Mouse (Mus musculus) kidney, postnatal 14 days (tissue): ENCODE data around the gene Pde4c.
A peak's percentile ranks its signal among the peaks of the same experiment; 100 is the strongest.

Experiments used
- DNase-seq: peaks from one replicate; pipeline ENCODE4 v3.0.0; 2022; ENCODE audit warnings: mixed read lengths

The Pde4c gene

GRCm38 (mm10) chr8:70723486-70724210 lies at the start of gene Pde4c:
Gene Pde4c, plus strand, starts transcription at chr8:70723720.
- peak; percentile 94 for DNase-seq

DNA sequence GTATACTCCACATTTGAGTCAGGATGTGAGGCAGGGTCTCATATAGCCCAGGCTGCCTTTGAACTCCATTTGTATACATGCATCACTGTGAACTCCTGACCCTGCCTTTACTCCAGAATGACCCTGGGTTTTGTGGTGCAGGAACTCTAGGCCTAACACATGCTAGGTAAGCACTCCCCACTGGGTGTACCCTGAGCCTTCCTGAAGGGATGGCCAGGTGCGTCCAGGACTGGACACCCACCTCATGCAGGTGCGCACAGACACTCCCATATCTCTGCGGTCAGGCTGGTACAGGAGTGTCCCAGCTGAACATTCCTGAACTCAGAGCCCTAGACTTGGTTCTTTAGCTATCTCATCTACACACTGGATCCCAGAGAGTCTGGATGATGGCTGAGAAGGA lies 49.4 kb upstream of the Pde4c start:
- DNase-seq: peak; percentile 12

DNA sequence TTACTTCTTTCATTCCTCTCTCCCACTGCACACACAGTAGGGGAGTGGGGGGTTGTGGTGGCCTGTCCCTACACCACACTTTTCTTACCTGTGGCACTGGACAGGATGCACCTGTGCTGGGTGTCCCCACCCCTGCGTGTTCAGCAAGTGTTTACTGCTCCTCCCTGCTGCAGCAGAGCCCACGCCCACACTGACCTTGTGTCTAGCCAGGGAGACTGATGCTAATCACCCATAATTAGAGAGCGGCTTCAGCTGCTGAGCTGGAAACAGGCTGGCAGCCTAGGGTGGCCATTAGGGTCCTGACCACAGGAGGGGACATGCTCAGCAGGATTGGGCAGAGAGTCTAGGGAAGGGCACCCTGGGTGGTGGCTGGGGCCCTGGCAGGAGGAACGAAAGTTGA lies 48.8 kb upstream of the Pde4c start:
- DNase-seq: peak; percentile 14

- peak; percentile 4 for DNase-seq
These were observed 48.2 kb upstream of the Pde4c start for GRCm38 (mm10) chr8:70675336-70675735.

- DNase-seq: peak; percentile 70
These were observed 46.0 kb upstream of the Pde4c start for GRCm38 (mm10) chr8:70677451-70678080.

DNA sequence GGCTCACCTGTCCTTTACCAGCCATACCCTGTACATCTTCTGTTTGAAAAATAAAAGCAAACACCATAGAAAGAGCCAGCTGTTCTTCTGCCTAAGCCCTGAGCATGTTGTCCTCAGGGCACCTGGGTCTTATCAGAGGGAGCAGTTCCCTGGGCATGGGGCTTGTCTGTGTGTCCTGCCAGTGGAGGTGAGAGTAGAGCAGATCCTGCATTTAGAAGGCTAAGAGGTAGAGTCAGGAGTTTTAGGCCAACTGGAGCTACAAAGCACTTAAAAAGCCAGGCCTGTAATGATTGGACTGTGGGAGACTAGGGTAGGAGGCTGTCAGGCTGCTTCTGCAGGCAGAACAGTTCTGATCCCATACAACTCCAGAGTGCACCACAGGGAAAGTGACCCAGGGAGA lies 44.8 kb upstream of the Pde4c start:
- DNase-seq: no peak

GRCm38 (mm10) chr8:70679404-70679803 lies 44.1 kb upstream of the Pde4c start:
- DNase-seq: no peak

DNA sequence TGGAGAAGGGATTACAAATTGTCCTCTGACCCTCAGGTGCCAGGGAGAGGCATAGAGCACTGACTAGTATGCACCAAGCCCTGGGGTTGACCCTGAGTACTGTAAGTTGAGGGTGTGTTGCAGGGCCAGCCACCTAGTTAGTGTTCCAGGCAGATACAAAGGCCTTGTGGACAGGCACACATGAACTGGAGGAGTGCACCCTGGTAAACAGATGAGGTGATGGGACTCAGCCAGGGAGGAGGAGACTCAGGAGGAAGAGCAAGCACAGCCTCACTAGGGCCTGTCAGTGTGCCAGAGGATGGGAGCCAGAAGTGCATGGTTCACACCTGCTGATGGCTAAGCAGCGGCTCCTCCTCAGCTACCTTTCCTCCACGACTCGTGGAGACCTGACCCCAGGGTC lies 43.5 kb upstream of the Pde4c start:
- DNase-seq: peak; percentile 82

- no peak for DNase-seq
These were observed 42.1 kb upstream of the Pde4c start for GRCm38 (mm10) chr8:70681410-70681809.

DNA sequence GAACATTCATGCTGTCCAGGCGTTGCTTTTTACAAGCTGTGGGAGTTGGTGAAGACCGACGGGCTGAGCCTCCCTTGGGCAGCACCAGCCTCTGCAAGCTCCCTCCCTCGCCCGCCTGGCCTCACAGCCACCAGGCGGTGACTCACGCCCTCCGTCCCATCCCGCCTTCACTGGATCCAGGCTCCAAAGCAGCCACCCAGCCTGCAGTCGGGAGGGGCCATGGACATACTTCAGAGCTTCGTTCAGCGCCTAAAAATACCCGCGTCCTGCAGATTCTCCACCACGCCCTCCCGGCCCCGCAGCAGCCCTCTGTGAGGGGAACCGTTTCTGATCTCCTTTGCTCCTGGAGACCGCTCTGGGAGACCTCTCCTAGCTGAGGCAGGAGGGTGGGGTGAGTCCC lies 41.3 kb upstream of the Pde4c start:
- DNase-seq: peak; percentile 62

DNA sequence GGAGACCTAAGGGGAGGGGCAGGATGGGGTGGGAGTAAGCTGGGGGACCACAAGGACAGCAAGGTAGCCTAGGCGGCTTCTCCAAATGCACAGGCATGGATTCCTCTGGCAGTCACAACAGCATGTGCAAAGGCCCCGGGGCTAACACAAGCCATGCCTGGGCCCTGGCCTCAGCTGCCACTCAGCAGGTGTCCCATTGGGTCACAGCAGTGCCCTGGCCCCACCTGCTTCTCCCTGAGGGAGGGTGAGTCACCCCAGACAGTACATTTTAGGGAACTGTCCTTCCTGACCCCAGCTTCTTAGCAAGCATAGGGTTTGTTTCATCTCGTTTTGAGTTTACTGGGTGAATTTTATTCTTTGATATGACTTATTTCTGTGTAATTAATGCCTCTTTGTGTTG lies 40.8 kb upstream of the Pde4c start:
- DNase-seq: no peak

DNA sequence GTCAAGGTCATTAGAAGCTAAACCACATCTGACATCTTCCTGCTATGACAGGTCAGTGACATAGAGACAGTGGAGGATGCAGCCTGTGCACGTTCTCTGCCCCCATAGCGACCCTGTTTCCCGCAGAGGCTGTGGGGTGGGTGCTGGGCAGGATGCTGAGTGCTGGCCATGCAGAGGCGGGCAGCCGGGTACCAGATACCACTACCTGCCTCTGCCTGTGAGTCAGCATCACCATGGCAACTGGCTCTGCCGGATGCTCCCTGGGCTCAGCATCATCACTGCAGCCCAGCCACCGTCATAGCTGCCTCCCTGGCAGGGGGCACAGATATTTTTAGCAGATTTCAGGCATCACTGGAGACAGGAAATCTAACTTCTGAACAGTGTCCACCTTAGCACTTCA lies 39.2 kb upstream of the Pde4c start:
- no peak for DNase-seq

GRCm38 (mm10) chr8:70687576-70687975 lies 35.9 kb upstream of the Pde4c start:
- peak; percentile 86 for DNase-seq

- no peak for DNase-seq
These were observed 35.4 kb upstream of the Pde4c start for GRCm38 (mm10) chr8:70688136-70688535.

DNA sequence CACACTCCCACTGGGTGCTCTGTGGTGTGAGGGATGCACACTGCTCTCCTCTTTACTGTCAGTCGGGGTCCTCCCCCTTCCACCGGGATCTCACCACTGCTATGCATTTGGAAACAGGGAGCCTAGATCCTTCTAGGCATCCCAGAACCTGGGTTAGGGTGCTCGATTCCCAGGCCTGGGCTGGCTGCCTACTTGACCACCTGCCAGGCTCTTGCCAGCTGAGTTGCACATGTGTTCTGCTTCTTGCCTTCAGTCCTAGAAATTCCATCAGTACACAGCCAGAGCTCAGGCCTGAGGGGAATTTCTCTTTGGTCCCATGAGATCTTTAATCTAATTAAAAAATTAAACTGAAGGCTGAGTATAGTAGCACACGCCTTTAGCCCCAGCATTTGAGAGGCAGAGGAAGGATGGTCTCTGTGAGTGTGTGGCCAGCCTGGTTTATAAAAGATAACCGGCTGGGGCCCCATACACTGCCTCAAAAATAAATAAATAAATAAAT lies 33.6 kb upstream of the Pde4c start:
- no peak for DNase-seq

- no peak for DNase-seq
These were observed 32.3 kb upstream of the Pde4c start for GRCm38 (mm10) chr8:70691230-70691629.

DNA sequence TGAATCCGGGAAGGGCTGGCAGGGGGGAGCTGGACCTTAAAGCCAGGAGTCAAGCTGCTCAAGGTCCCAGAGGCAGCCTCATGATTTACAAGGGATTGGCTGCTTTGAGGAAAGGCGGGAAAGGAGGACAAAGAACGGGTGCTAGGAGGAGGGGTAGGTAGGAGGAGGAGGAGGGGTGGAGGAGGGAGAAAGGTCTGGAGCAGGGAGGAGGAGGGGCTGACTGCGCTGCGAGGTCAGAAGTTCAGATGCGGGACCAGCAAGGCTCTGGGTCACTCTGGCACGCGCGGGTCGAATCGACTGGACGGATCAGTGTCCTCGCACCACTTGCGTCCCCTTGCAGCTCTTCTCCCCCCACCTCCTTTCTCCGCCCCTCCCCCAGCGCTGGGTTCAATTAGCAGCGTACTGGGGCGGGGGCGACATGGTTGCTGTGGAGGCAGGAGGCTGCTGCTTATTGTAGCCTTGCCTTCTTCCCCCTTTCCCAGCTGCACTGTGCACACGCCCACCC lies 31.7 kb upstream of the Pde4c start:
- peak; percentile 67 for DNase-seq

DNA sequence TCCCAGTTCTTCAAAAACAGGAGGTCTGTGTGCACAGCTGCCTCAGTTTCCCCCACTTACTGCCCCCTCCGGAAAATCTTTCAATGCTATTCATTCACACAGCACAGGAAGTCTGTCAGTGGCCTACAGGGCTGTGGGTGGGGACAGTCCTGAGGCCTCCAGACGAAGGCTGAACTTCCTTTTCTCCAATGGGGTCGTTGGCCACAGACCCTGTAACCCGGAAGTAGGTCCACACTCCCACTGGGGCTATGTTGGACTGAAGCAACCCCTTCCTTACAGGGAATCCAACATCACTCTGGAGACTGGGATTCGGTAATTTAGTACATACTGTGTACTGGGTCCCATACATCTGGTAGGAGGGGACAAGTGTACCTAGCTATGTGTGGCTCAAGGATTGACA lies 29.9 kb upstream of the Pde4c start:
- no peak for DNase-seq

DNA sequence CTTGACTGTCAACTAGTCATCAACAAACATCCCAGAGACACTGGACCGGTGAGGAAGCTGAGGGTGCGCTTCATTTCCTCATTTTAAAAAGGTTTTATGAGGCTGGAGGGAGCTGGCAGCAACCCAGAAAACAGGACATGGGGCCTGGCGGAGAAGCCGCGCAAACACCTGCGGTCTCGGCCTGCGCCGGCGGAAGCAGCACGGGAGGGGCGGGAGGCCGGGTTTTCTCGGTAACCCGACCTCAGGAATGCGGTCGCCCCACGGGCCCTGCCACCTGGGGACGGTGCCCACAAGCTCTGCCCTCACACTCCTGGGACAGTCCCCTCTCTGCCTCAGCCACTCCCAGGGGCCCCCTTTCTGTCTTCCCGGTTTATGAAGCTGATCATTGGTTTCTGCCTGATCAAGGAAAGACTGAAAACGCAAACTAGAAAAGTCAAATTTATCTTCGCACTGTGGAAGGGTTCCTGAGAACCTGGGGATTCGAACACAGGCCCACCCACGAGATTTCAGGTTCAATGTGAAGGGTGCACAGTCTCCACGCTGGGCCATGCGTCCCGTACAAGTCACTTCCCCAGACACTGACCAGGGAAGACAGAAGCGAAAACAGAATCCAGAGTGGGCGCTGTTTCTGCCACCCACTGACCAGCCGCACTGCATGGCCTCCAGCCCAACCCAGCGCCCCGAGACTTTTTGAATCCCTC lies 28.1 kb upstream of the Pde4c start:
- DNase-seq: peak; percentile 79

DNA sequence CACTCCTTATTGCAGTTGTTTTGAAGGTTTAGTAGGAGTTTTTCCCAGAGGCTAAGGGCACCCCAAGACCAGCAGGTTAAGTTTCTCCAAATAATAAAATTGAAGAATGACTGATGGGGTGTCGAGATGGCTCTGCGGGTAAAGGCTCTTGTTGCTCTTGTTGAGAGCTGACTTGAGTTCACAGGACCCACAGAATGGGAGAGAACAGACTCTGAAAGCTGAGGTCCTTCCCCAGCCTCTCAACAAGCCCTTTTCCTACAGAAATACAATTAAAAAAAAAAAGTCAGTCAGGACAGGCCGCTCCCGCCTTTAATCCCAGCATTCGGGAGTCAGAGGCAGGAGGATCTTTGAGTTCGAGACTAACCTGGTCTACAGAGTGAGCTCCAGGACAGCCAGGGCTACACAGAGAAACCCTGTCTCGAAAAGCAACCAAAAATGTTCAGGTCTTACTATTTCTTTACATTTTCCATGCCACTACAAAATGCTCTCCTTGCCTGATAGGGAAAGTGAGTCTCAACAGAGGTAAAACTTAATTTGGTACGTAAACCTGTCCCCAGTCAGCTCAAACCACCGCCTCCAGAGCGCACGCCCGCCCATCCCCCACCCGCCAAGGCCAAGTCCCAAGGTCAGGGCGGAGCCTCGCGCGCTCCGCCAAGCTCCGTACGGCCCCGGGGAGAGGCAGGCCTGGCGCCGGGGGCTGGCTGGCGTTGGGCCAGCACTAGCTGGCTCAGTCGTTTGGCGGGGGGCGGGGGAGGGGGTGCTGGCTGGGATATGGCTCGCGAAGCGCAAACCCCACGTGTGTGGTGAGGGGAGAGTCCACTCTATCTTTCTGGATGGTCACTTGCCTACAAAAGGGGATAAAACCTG lies 27.3 kb upstream of the Pde4c start:
- DNase-seq: peak; percentile 89

DNA sequence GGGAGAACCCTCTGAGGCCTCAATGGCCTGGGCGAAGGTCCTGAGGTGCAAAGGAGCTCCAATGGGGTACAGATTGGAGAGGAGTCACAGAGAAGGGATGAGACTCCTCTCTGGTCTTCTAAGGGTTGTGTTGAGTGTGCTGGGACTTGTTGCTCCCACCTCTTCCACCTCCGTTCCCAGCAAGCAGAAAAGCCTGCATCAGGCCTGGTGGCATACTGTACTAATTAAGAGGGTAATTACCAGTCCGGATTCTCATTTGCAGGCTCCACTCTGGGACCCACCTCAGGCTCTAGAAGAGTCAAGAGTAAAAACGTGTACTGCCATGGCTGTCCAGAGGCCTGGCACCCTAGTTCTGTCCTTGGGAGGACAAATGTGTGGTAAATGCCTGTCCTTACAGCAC lies 26.6 kb upstream of the Pde4c start:
- DNase-seq: no peak

- DNase-seq: no peak
These were observed 25.9 kb upstream of the Pde4c start for GRCm38 (mm10) chr8:70697366-70698250.
